Mouse (Mus musculus): ENCODE data around the gene Cep70.

Cep70 gene

GRCm38 (mm10) chr9:99243190-99243894 is at the start of gene Cep70:
Gene Cep70, plus strand, starts transcription at chr9:99243367.
- DNase-seq (ENCODE audit: low read depth, low spot score) = peak; percentile 98

GRCm38 (mm10) chr9:99212643-99213042 is 30.5 kb upstream of the Cep70 start:
- DNase-seq (ENCODE audit: low read depth, low spot score) = no peak

- DNase-seq (ENCODE audit: low read depth, low spot score) = no peak
These were observed 27.0 kb upstream of the Cep70 start for GRCm38 (mm10) chr9:99216182-99216581.

- DNase-seq (ENCODE audit: low read depth, low spot score) = peak; percentile 2
These were observed 25.0 kb upstream of the Cep70 start for GRCm38 (mm10) chr9:99217999-99218719.

GRCm38 (mm10) chr9:99221636-99222035 is 21.5 kb upstream of the Cep70 start:
- no peak for DNase-seq (ENCODE audit: low read depth, low spot score)

- DNase-seq (ENCODE audit: low read depth, low spot score) = no peak
These were observed 18.6 kb upstream of the Cep70 start for GRCm38 (mm10) chr9:99224583-99224982.

- no peak for DNase-seq (ENCODE audit: low read depth, low spot score)
These were observed 13.7 kb upstream of the Cep70 start for GRCm38 (mm10) chr9:99229450-99229849.

- DNase-seq (ENCODE audit: low read depth, low spot score) = no peak
These were observed 6.0 kb upstream of the Cep70 start, which contains the start of gene Faiml for GRCm38 (mm10) chr9:99237139-99237538. Gene Faiml, minus strand, starts transcription at chr9:99237239.

- DNase-seq (ENCODE audit: low read depth, low spot score) = no peak
These were observed 4.9 kb upstream of the Cep70 start for GRCm38 (mm10) chr9:99238276-99238675.

- no peak for DNase-seq (ENCODE audit: low read depth, low spot score)
These were observed 3.9 kb upstream of the Cep70 start for GRCm38 (mm10) chr9:99239256-99239655.

- no peak for DNase-seq (ENCODE audit: low read depth, low spot score)
These were observed 2.6 kb upstream of the Cep70 start for GRCm38 (mm10) chr9:99240571-99240970.

- peak; percentile 77 for DNase-seq (ENCODE audit: low read depth, low spot score)
These were observed 1.1 kb upstream of the Cep70 start for GRCm38 (mm10) chr9:99242035-99242434.

- DNase-seq (ENCODE audit: low read depth, low spot score) = peak; percentile 24
These were observed 506 bp upstream of the Cep70 start for GRCm38 (mm10) chr9:99242533-99243189.

- DNase-seq (ENCODE audit: low read depth, low spot score) = no peak
These were observed 727 bp downstream of the Cep70 start for GRCm38 (mm10) chr9:99243895-99244293.

- no peak for DNase-seq (ENCODE audit: low read depth, low spot score)
These were observed 5.1 kb downstream of the Cep70 start for GRCm38 (mm10) chr9:99248304-99248703.

GRCm38 (mm10) chr9:99248906-99249305 is 5.7 kb downstream of the Cep70 start:
- DNase-seq (ENCODE audit: low read depth, low spot score) = no peak

- DNase-seq (ENCODE audit: low read depth, low spot score) = no peak
These were observed 10.7 kb downstream of the Cep70 start for GRCm38 (mm10) chr9:99253861-99254260.

- no peak for DNase-seq (ENCODE audit: low read depth, low spot score)
These were observed 13.0 kb downstream of the Cep70 start for GRCm38 (mm10) chr9:99256206-99256605.

- no peak for DNase-seq (ENCODE audit: low read depth, low spot score)
These were observed 13.7 kb downstream of the Cep70 start for GRCm38 (mm10) chr9:99256821-99257220.

- DNase-seq (ENCODE audit: low read depth, low spot score) = no peak
These were observed 15.7 kb downstream of the Cep70 start for GRCm38 (mm10) chr9:99258891-99259290.

- no peak for DNase-seq (ENCODE audit: low read depth, low spot score)
These were observed 61.1 kb downstream of the Cep70 start for GRCm38 (mm10) chr9:99304296-99304695.

GRCm38 (mm10) chr9:99306226-99306625 is 63.1 kb downstream of the Cep70 start:
- no peak for DNase-seq (ENCODE audit: low read depth, low spot score)
